Mouse (Mus musculus) lung, embryonic 16.5 days (tissue): ENCODE measurements at regions not wholly inside any gene's neighbourhood (a gene's known extent, or its start where the extent isn't known, plus 50 kb on each side); places are given as distances from the start of the nearest gene placed in this dataset.

ENCODE experiments used
- ATAC-seq: fragments of 200-750 bp; cut with Nextera tagmentation; 2 replicates; pipeline ENCODE4 v1.8.0; 2017; ENCODE audit warnings: low read depth, mild to moderate bottlenecking, moderate library complexity
- H3K27ac ChIP-seq: fragments of 300-500 bp; sonication (generic); 2 replicates; pipeline ENCODE4 v1.5.1; 2014; ENCODE audit warnings: mild to moderate bottlenecking, control low read depth, low read length
- H3K27me3 ChIP-seq: fragments of 300-500 bp; sonication (generic); 2 replicates; pipeline ENCODE4 v1.6.1; 2014; ENCODE audit warnings: low read depth, low read length, mixed read lengths; ENCODE audit not compliant: control insufficient read depth, insufficient read depth
- H3K36me3 ChIP-seq: fragments of 300-500 bp; sonication (generic); 2 replicates; pipeline ENCODE4 v1.6.1; 2014; ENCODE audit warnings: low read length; ENCODE audit not compliant: control insufficient read depth, insufficient read depth
- H3K4me1 ChIP-seq: fragments of 300-500 bp; sonication (generic); replicated peaks from 2 replicates; pipeline ENCODE4 v1.6.1; 2014; ENCODE audit warnings: low read length, mixed read lengths; ENCODE audit not compliant: control insufficient read depth, insufficient read depth
- H3K4me2 ChIP-seq: fragments of 300-500 bp; sonication (generic); 2 replicates; pipeline ENCODE4 v1.6.1; 2014; ENCODE audit warnings: low read depth, low read length, control low read depth
- H3K4me3 ChIP-seq: fragments of 300-500 bp; sonication (generic); 2 replicates; pipeline ENCODE4 v1.5.1; 2014; ENCODE audit warnings: mild to moderate bottlenecking, low read length, control low read depth
- H3K9ac ChIP-seq: fragments of 300-500 bp; sonication (generic); 2 replicates; pipeline ENCODE4 v1.6.1; 2014; ENCODE audit warnings: low read length, control low read depth
- H3K9me3 ChIP-seq: fragments of 300-500 bp; sonication (generic); 2 replicates; pipeline ENCODE4 v1.6.1; 2016; ENCODE audit warnings: low read length; ENCODE audit not compliant: control insufficient read depth
- WGBS: fragments of 180-500 bp; shearing (Covaris S2); extraction: QIAGEN DNeasy Blood & Tissue Kit; methylation state at CpG from one replicate; pipeline ENCODE4 v1.1.7; 2014; 5-methylcytosine and 5-hydroxymethylcytosine counted together

- H3K27me3 ChIP-seq, result no peaks in the 10 kb centered on the region; the same call in 1 of the 2 replicates
- H3K9ac ChIP-seq, result no peak overlapping the region
- no peak for ATAC-seq
- no peak overlapping the region for H3K27ac ChIP-seq
- 33% methylated on average over 2 of the region's 2 CpGs for WGBS
- H3K36me3 ChIP-seq, result no peaks in the 10 kb centered on the region
- no peaks in the 10 kb centered on the region for H3K4me1 ChIP-seq
- H3K4me3 ChIP-seq, result no peak overlapping the region
- no peak overlapping the region for H3K4me2 ChIP-seq
- H3K9me3 ChIP-seq, result no peaks in the 10 kb centered on the region
These were observed 58.2 kb upstream of the Tle4 start for GRCm38 (mm10) chr19:14656022-14656388.

GRCm38 (mm10) chr19:14655302-14656021, 57.6 kb upstream of the Tle4 start:
- Histone ChIP-seq H3K4me1 (no peaks in the 10 kb centered on the region), H3K4me3 (no peak overlapping the region), H3K9me3 (no peaks in the 10 kb centered on the region), H3K36me3 (no peaks in the 10 kb centered on the region), H3K4me2 (no peak overlapping the region), H3K27ac (no peak overlapping the region), H3K9ac (no peak overlapping the region), H3K27me3 (no peaks in the 10 kb centered on the region; the same call in 1 of the 2 replicates)
- WGBS, result 50% methylated on average over 5 of the region's 5 CpGs
- ATAC-seq, result no peak
